Mouse (Mus musculus): ENCODE measurements around the gene Trmt13.
"Not testable (repeated sequence)": the region's sequence is repeated elsewhere in the genome, so short reads cannot be mapped to it uniquely, and the experiment has no call there.

Gene Trmt13

GRCm38 (mm10) chr3:116632971-116633370 is 18.6 kb upstream of the Trmt13 start:
- DNase-seq (ENCODE audit: low spot score): no peak

DNA sequence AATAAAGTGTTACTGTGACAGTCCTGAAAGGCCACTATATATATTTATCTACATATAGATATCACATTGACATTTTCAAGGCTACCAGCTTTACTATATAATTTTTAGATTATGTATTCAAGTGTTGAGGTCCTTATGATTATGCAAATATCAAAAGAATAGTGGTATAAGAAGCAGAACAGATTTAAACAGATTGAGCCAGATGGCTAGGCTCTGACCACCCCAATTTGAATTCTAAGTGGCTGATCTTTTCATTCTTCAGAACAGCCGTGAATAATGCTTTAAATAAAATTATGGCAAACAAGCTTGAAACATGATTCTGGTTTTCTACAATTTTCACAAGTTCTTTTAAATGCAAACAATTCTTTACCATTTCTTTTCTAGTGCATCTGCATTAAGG is 17.1 kb upstream of the Trmt13 start:
- DNase-seq (ENCODE audit: low spot score): no peak

- DNase-seq (ENCODE audit: low spot score): no peak
Measured at GRCm38 (mm10) chr3:116622641-116623040, 8.3 kb upstream of the Trmt13 start.

DNA sequence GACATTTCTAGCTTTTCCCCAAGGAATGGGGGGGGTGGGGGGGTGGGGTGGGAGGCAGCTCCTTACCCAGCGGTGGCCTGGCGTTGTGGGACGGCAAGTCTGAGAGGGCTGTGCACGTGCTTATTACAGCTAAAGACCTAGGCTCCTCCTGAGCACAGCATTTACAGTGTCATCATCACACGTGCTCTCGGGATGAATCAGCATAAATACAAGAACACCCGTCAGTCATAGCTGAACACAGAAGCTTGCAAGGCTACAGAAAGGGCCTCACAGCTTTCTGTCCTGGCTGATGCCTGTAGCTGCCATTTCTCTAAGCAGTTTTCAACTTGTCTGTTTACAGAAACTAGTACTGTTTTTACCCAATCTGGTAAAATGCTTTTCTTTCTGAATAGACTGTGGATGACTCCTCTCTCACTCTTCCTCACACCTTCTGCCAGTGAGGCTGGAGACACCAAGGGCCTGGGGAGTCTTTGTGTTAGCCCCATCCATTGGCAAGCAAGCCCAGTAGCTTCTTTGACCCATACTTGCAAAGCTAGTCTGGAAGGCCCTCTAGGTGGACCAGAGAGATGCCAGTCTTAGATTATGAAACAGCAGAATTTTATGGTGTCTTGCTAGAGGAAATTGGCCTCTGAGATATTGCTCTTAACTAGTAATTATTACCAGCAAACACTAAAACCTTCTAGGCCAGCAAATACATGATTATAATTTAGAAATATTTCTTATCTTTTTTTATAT is 6.4 kb upstream of the Trmt13 start:
- DNase-seq (ENCODE audit: low spot score): no peak

DNA sequence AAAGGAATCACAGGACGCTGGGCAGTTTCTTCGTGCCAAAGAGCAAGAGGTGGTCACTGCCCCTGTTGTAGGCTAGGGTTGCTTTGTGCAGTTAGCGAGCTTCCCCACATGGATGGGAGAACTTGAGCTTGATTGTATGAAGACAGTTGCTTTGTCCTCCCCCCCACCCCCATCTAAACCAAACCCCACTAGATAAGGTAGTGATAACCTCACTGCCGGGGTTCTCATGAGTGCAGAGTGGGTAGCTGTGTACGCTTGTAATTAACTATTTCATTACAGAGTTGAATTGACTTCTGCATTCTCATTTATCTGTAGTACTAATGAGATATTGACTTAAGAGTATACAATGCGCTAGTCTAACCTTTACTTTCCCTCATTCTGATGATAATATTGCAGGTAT is 4.5 kb upstream of the Trmt13 start:
- DNase-seq (ENCODE audit: low spot score): no peak

DNA sequence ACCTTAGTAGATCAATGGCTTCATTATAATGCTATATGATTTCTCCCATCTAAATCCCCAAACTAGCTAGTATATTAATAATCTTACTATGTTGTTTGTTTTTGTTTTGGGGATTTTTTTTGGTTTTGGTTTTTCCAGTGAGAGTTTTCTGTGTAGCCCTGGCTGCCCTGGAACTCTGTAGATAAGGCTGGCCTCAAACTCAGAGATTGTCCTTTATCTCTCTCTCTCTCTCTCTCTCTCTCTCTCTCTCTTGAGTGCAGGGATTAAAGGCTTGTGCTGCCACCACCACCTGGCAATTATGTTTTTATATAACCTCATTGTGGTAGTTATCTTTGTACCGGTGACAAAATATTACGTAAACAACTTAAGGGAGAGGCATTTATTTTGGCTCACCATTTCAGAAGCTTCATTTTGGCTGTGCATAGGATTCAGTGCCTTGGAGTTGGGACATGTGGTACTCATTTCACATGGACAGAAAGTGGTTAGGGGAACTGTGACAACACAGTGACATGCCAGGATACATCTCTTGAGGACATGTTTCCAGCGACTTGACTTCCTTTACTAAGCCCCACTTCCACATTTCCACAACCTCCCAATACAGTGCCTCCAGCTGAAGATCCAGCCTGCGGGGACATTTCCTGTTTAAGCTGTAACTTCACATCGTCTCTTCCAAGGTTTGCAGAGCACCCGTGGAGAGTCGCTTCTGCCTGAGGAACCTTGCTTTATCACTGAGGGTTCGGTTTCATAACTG is 1.1 kb upstream of the Trmt13 start:
- DNase-seq (ENCODE audit: low spot score): no peak

DNA sequence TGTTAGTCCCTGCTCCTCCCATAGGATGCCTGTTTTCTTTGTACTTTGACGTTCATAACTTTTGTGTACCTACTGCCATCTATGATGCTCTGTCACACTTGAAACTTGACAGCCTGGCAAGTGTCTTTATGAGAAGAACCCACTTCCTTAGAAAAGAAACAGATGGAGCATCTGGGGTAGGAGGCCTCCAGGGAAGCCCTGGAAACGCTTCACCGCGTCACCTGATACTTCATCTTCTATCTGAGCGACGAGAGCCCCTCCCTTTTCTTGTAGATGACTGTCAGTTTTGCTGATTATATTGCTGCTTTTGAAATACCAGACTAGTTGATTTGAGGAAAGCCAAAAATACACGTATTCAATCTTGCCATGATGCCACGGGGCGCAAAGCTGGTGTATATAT is 9.8 kb downstream of the Trmt13 start:
- DNase-seq (ENCODE audit: low spot score): no peak

GRCm38 (mm10) chr3:116601781-116602180 is 12.6 kb downstream of the Trmt13 start:
- no peak for DNase-seq (ENCODE audit: low spot score)

- no peak for DNase-seq (ENCODE audit: low spot score)
Measured at GRCm38 (mm10) chr3:116601005-116601404, 13.4 kb downstream of the Trmt13 start.

DNA sequence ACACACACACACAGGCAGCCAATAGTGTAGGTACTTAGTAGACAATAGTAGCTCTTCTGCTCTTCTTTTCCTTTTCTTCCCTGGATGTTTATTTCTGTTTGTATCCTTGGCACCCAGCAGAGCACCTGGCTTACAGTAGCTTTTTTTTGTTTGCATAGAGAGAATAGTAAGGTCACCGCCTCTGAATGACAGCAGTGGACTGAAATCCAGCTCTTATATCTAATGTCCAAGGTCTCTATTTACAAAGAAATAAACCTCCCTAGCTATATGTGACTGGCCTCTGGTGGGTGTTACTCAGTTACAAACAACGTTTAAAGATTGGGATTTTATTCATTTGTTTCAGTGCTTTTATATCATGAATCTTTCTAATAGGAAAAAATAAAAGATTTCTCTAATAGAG is 14.7 kb downstream of the Trmt13 start:
- no peak for DNase-seq (ENCODE audit: low spot score)

GRCm38 (mm10) chr3:116595603-116595991 is 18.8 kb downstream of the Trmt13 start:
- DNase-seq (ENCODE audit: low spot score): no peak

- DNase-seq (ENCODE audit: low spot score): peak; percentile 98
Measured at GRCm38 (mm10) chr3:116594728-116595602, 19.4 kb downstream of the Trmt13 start, which contains the start of gene Sass6. Gene Sass6 (plus strand): TSS chr3:116594982.

DNA sequence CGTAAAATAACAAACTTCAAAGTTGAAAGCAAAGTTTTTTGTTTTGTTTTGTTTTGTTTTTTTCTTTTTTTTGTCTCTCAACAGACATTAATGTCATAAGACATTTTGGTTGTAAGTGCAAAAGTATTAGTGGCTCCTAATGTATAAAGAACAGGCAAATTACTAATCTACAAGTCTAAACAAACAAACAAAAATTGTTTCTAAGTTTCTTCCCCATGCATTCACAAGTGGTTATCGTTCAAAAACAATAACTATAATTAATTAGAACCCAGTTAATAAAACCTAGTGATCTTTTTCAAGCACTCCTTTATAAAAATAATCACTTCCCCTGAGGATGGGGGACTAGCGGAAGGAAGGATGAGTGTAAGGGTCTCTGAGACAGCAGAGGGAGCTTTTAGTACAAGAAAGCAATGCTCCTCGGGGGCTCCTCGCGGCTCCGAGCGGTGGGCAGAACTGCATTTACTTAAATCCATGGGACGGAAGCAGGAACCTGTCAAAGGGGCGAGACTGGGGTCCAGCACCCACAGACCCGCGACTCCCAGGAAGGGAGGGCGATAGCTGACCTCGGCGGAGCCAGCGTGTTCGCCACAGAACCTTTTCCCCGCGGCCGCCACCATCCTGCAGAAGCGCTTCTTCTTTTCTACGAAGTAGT is 20.2 kb downstream of the Trmt13 start:
- DNase-seq (ENCODE audit: low spot score): peak; percentile 45

DNA sequence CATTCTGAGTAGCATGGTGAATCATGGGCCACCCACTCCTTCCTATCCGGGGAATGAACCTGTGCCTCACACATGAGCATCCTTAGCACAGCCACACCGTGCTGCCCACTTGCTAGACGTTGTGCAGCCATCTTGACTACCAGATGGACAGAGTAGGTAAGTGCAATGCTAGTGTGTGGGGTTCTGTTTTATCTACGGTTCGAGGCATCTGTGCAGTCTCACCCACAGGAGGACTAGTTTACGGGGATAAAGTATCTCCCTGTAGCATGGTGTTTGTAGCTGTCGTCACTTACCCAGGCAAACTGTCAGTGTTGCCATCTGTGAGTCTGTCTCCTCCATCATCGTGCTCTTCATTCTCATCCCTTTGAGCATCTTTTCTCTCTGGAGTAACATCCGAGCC is 32.2 kb downstream of the Trmt13 start:
- no peak for DNase-seq (ENCODE audit: low spot score)

- DNase-seq (ENCODE audit: low spot score): no peak
Measured at GRCm38 (mm10) chr3:116577286-116577685, 37.1 kb downstream of the Trmt13 start.

DNA sequence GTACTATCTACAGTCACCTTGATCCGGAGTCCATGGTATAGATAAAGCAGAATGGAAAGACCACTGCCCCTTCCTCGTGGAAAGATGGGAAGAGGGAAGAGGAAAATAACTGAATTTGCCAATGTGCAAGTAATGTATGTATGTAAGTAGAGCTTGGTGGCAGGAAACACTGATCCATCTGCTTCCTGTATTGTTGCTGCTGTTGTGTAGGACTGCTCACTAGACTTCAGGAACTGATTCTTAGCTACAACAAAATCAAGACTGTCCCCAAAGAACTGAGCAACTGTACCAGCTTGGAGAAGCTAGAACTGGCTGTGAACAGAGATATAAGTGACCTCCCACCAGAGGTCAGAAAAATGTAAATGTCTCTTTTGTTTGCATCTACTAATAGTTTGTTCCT is 43.8 kb downstream of the Trmt13 start:
- DNase-seq (ENCODE audit: low spot score): no peak

DNA sequence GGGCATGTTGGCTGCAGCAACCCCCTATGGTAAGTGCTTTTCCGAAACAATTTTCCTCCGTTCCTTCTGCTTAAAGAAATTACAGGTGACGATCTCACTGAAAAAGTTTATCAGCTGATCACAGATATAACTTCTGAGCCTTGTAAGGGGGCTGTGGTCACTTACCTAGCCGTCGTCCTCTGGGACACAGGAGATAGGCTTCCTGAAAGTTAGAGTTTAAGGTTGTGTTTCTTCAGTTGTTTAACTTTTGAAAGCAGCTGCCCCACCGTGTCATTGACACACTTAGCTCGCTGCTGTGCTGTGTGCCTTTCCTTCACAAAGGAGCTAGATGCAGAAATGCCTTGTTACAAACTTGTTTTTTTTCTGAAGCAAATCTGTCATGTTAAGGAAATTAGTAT is 51.3 kb downstream of the Trmt13 start:
- DNase-seq (ENCODE audit: low spot score): no peak

GRCm38 (mm10) chr3:116562408-116563094 is 51.8 kb downstream of the Trmt13 start, which contains the start of gene Lrrc39:
Gene Lrrc39 (plus strand): TSS chr3:116562973.
- DNase-seq (ENCODE audit: low spot score): no peak

GRCm38 (mm10) chr3:116561315-116561714 is 53.1 kb downstream of the Trmt13 start:
- not testable (repeated sequence) for DNase-seq (ENCODE audit: low spot score)

DNA sequence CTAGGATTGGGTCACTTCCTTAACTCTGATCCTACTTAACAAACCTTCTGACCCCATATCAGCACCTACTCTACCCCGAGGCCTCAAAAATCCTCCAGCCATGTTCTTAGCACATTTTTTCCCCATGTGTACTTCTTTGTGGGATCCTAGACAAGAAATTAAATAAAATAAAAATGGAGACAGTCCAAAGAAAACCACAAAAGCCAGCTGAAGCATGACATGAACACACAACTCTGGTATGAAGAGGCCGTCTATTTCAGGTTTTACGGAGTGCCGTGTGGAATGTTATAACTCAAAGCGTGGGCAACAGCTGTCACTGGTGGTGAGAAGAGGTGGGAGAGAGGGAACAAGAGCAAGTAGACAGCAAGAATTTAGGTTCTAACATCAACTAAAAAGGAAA is 63.0 kb downstream of the Trmt13 start:
- DNase-seq (ENCODE audit: low spot score): no peak

DNA sequence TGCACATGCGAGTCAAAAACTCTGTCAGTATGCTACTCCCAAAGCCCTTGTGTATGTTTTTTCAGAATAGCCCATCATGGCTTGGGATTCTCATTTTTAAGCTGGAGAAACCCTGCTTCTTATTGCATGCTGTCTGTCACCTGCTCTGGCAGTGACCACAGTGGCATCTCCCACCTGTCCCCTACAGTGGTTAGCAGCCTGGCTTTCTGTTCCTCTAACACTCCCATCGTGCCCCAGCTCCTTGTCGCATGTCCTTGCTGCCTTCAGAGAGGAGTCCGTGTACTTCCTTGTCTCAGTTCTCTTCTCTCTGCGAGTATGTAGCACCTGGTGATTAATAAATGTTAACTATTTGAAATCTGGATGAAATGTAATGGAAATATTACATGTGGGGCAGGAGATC is 67.0 kb downstream of the Trmt13 start:
- no peak for DNase-seq (ENCODE audit: low spot score)
